Mouse (Mus musculus) CH12.LX (cell line): ENCODE data around the gene Evc2.

ENCODE experiments used
- CHD1 ChIP-seq: IDR thresholded peaks from 2 replicates; pipeline ENCODE4 v1.6.1; 2012; ENCODE audit warnings: low read depth, low read length, improper control_type of control experiment, inconsistent platforms
- CTCF ChIP-seq, 2 experiments: IDR thresholded peaks in 1 of 2; conservative IDR thresholded peaks in 1 of 2; 2 replicates each; pipeline ENCODE4 v1.5.1; 2011 to 2012; ENCODE audit warnings: low read depth in 2 of 2, low read length in 2 of 2, improper control_type of control experiment in 1 of 2, inconsistent platforms in 1 of 2, mild to moderate bottlenecking in 1 of 2, moderate library complexity in 1 of 2
- GABPA ChIP-seq: IDR thresholded peaks from 2 replicates; pipeline ENCODE4 v1.6.1; 2012; ENCODE audit warnings: low read depth, low read length, improper control_type of control experiment, inconsistent platforms; ENCODE audit not compliant: insufficient replicate concordance
- JUN ChIP-seq: IDR thresholded peaks from 2 replicates; pipeline ENCODE4 v1.6.1; 2011; ENCODE audit warnings: low read depth, mild to moderate bottlenecking, low read length, improper control_type of control experiment, moderate library complexity; ENCODE audit not compliant: insufficient read depth
- POLR2A ChIP-seq: IDR thresholded peaks from 2 replicates; pipeline ENCODE4 v1.6.1; 2011; ENCODE audit warnings: low read depth, mild to moderate bottlenecking, improper control_type of control experiment, low read length
- ZNF384 ChIP-seq: IDR thresholded peaks from 2 replicates; pipeline ENCODE4 v1.6.1; 2012; ENCODE audit warnings: low read depth, low read length, improper control_type of control experiment, inconsistent platforms

DNA sequence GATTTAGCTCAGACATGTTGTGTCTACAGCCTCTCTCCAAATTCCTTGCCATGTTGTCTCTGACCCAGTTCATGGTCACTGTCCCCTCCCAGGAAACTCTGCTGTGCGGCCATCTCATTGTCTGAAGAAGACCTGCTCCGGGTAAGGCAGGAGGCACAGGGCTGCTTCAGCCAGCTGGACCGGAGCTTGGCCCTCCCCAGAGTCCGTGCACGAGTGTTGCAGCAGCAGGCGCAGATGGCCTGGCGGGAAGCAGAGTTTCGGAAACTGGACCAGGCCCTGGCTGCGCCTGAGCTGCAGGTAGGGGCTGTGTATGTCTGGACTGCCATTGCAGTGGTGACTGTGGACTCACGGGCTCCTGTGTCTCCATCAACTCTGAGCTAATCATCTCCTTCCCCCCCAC is 53.6 kb downstream of the Evc2 start:
- TF ChIP-seq POLR2A: no peak
- TF ChIP-seq CTCF (conservative IDR thresholded peaks at IDR 0.05 in 1 of 2, IDR thresholded peaks at IDR 0.05 in 1 of 2; ENCODE audit: low read depth in 2 of 2, low read length in 2 of 2): no peak
- no peak for TF ChIP-seq JUN
- TF ChIP-seq GABPA: no peak
- TF ChIP-seq CHD1: no peak
- TF ChIP-seq ZNF384: no peak
